ENCODE assay signal across 20 mouse cellular contexts in genomic region chr9:44105781-44106180, GRCm38 (mm10). TPM values are rescaled to one million over a fixed set of nuclear protein-coding genes. Genes with fewer than 3 reads are reported as not detected.
"Had no signal": no experiment of that assay in that cellular context is flagged by ENCODE, and none has a peak within 500 bp of the region (broad histone marks: within the 10 kb centered on the region; RNA-seq: fewer than 3 reads in every experiment).

No protein-coding gene starts in this region.

- H3K9me3 ChIP-seq: kidney, embryonic 15.5 days; limb, embryonic 12.5 days; limb, embryonic 15.5 days; liver, embryonic 15.5 days; midbrain, embryonic 12.5 days; midbrain, embryonic 15.5 days had no signal

- ATAC-seq: midbrain, embryonic 15.5 days had no signal

- H3K27ac ChIP-seq: limb, embryonic 12.5 days; liver, embryonic 15.5 days; midbrain, embryonic 12.5 days had no signal

- H3K4me3 ChIP-seq: kidney, embryonic 15.5 days; limb, embryonic 12.5 days; limb, embryonic 15.5 days; liver, embryonic 15.5 days; midbrain, embryonic 12.5 days; midbrain, embryonic 15.5 days had no signal

- DNase-seq: kidney, adult 11 months; kidney, adult 8-10 months; kidney, postnatal 14 days; left cerebral cortex, postnatal 4 days; lung, adult 2 months; lung, postnatal 36 days; thymus, adult 2 months; thymus, postnatal 14 days; thymus, postnatal 4 days had no signal

- H3K36me3 ChIP-seq: midbrain, embryonic 15.5 days had no signal

- H3K4me2 ChIP-seq: kidney, embryonic 15.5 days; limb, embryonic 12.5 days; limb, embryonic 15.5 days; liver, embryonic 11.5 days; liver, embryonic 15.5 days; midbrain, embryonic 12.5 days; midbrain, embryonic 15.5 days had no signal

- H3K9ac ChIP-seq: kidney, embryonic 15.5 days; limb, embryonic 12.5 days; limb, embryonic 15.5 days; liver, embryonic 15.5 days; midbrain, embryonic 12.5 days; midbrain, embryonic 15.5 days had no signal

- H3K27me3 ChIP-seq: kidney, embryonic 15.5 days; limb, embryonic 12.5 days; limb, embryonic 15.5 days; liver, embryonic 15.5 days; midbrain, embryonic 12.5 days; midbrain, embryonic 15.5 days had no signal

RNA-seq across cellular contexts. Expression of gene C1qtnf5, which starts 1.3 kb away (rescaled TPM):
- total RNA-seq: megakaryocyte-erythroid progenitor cell, adult 5-6 weeks had no signal

RNA-seq across cellular contexts. Expression of gene Mfrp, which starts 4.3 kb away (rescaled TPM):
- total RNA-seq: left cerebral cortex, postnatal 4 days; megakaryocyte-erythroid progenitor cell, adult 5-6 weeks had no signal
- polyA plus RNA-seq: kidney, embryonic 15.5 days; liver, embryonic 15.5 days; midbrain, embryonic 12.5 days; neural tube, embryonic 14.5 days had no signal

RNA-seq across cellular contexts. Expression of gene Gm49380, which starts 7.5 kb away (rescaled TPM):
- total RNA-seq: megakaryocyte-erythroid progenitor cell, adult 5-6 weeks had no signal
- polyA plus RNA-seq: liver, embryonic 11.5 days; liver, embryonic 15.5 days; lung, adult 2 months; small intestine, adult 2 months; spleen, adult 2 months; thymus, adult 2 months had no signal
